Mouse (Mus musculus) forebrain, embryonic 11.5 days (tissue): ENCODE measurements around the gene Gm27021. TPM values are rescaled to one million over a fixed set of nuclear protein-coding genes. Genes with fewer than 3 reads are reported as not detected.

Source experiments
- ATAC-seq: fragments of 200-750 bp; cut with Nextera tagmentation; replicated peaks from 2 replicates; pipeline ENCODE4 v1.8.0; 2017; ENCODE audit warnings: moderate TSS enrichment; ENCODE audit not compliant: low FRiP score
- DNase-seq: peaks from one replicate; pipeline ENCODE4 v3.0.0-alpha.2; 2017; ENCODE audit warnings: low spot score
- H3K27ac ChIP-seq: fragments of 300-500 bp; sonication (generic); 2 replicates; pipeline ENCODE4 v1.5.1; 2014; ENCODE audit warnings: low read depth, low read length
- H3K27me3 ChIP-seq: fragments of 300-500 bp; sonication (generic); 2 replicates; pipeline ENCODE4 v1.6.1; 2014; ENCODE audit warnings: mild to moderate bottlenecking, low read length, mixed read lengths; ENCODE audit not compliant: control insufficient read depth, insufficient read depth
- H3K36me3 ChIP-seq: fragments of 300-500 bp; sonication (generic); 2 replicates; pipeline ENCODE4 v1.6.1; 2014; ENCODE audit warnings: mild to moderate bottlenecking, low read length, moderate library complexity, mixed read lengths; ENCODE audit not compliant: control insufficient read depth, insufficient read depth
- H3K4me1 ChIP-seq: fragments of 300-500 bp; sonication (generic); replicated peaks from 2 replicates; pipeline ENCODE4 v1.6.1; 2014; ENCODE audit warnings: low read length, mixed read lengths; ENCODE audit not compliant: control insufficient read depth, insufficient read depth
- H3K4me2 ChIP-seq: fragments of 300-500 bp; sonication (generic); 2 replicates; pipeline ENCODE4 v1.6.1; 2014; ENCODE audit warnings: low read depth, mild to moderate bottlenecking, low read length, moderate library complexity, mixed read lengths; ENCODE audit not compliant: severe bottlenecking
- H3K4me3 ChIP-seq: fragments of 300-500 bp; sonication (generic); 2 replicates; pipeline ENCODE4 v1.5.1; 2014; ENCODE audit warnings: low read depth, low read length
- H3K9ac ChIP-seq: fragments of 300-500 bp; sonication (generic); 2 replicates; pipeline ENCODE4 v1.6.1; 2014; ENCODE audit warnings: low read length
- H3K9me3 ChIP-seq: fragments of 300-500 bp; sonication (generic); 2 replicates; pipeline ENCODE4 v1.6.1; 2016; ENCODE audit warnings: low read length, mixed read lengths; ENCODE audit not compliant: control insufficient read depth
- WGBS: fragments of 180-500 bp; shearing (Covaris S2); extraction: QIAGEN DNeasy Blood & Tissue Kit; methylation state at CpG from one replicate; pipeline ENCODE4 v1.1.7; 2014; 5-methylcytosine and 5-hydroxymethylcytosine counted together
- polyA plus RNA-seq: library from polyadenylated mRNA; unstranded; fragments of >200 nt; fragmentation: Nextera tagmentation; extraction: Ambion mirVana; gene quantifications from 2 replicates; pipeline ENCODE4 v1.2.1, GENCODE M21; 2014

The Gm27021 gene
- polyA plus RNA-seq, 1 experiment from 2014 or later = 3.3 TPM

- no peak overlapping the region for H3K4me2 ChIP-seq
- WGBS = 84% methylated on average over 5 of the region's 5 CpGs
- no peak overlapping the region for H3K9ac ChIP-seq
- no peak overlapping the region for H3K27ac ChIP-seq
- H3K27me3 ChIP-seq = no peaks in the 10 kb centered on the region
- no peaks in the 10 kb centered on the region for H3K4me1 ChIP-seq
- ATAC-seq (no peak), DNase-seq (no peak)
- no peak overlapping the region for H3K4me3 ChIP-seq
- H3K9me3 ChIP-seq = no peaks in the 10 kb centered on the region
- no peaks in the 10 kb centered on the region for H3K36me3 ChIP-seq
These were observed 40.6 kb downstream of the Gm27021 start for GRCm38 (mm10) chr8:120627298-120627697.

GRCm38 (mm10) chr8:120626461-120626860 is 41.4 kb downstream of the Gm27021 start:
- no peak overlapping the region for H3K4me3 ChIP-seq
- no peaks in the 10 kb centered on the region for H3K27me3 ChIP-seq
- no peak overlapping the region for H3K27ac ChIP-seq
- no peaks in the 10 kb centered on the region for H3K36me3 ChIP-seq
- H3K9ac ChIP-seq = no peak overlapping the region
- WGBS = 66% methylated on average over 11 of the region's 11 CpGs
- no peak for ATAC-seq
- no peaks in the 10 kb centered on the region for H3K4me1 ChIP-seq
- no peak overlapping the region for H3K4me2 ChIP-seq
- H3K9me3 ChIP-seq = no peaks in the 10 kb centered on the region
- DNase-seq = no peak

GRCm38 (mm10) chr8:120623608-120624007 is 44.3 kb downstream of the Gm27021 start:
- Histone ChIP-seq H3K4me1 (peaks cover 2% of the 10 kb centered on the region; the same call in 1 of the 2 replicates), H3K9ac (no peak overlapping the region), H3K4me2 (no peak overlapping the region), H3K36me3 (no peaks in the 10 kb centered on the region), H3K27ac (no peak overlapping the region), H3K9me3 (no peaks in the 10 kb centered on the region), H3K27me3 (no peaks in the 10 kb centered on the region), H3K4me3 (no peak overlapping the region)
- ATAC-seq (no peak), DNase-seq (no peak)
- 11% methylated on average over 2 of the region's 2 CpGs for WGBS

- H3K36me3 ChIP-seq = no peaks in the 10 kb centered on the region
- peaks cover 3% of the 10 kb centered on the region; the same call in 1 of the 2 replicates for H3K4me1 ChIP-seq
- no peak overlapping the region for H3K27ac ChIP-seq
- H3K27me3 ChIP-seq = no peaks in the 10 kb centered on the region
- DNase-seq (no peak), ATAC-seq (no peak)
- 68% methylated on average over 14 of the region's 14 CpGs for WGBS
- H3K9ac ChIP-seq = no peak overlapping the region
- no peak overlapping the region for H3K4me2 ChIP-seq
- H3K4me3 ChIP-seq = no peak overlapping the region
- H3K9me3 ChIP-seq = no peaks in the 10 kb centered on the region
These were observed 45.7 kb downstream of the Gm27021 start for GRCm38 (mm10) chr8:120622161-120622560.

- no peak overlapping the region for H3K27ac ChIP-seq
- WGBS = 55% methylated on average over 7 of the region's 7 CpGs
- H3K9me3 ChIP-seq = no peaks in the 10 kb centered on the region
- H3K4me2 ChIP-seq = no peak overlapping the region
- H3K9ac ChIP-seq = no peak overlapping the region
- H3K4me3 ChIP-seq = no peak overlapping the region
- H3K27me3 ChIP-seq = no peaks in the 10 kb centered on the region
- no peaks in the 10 kb centered on the region for H3K36me3 ChIP-seq
- ATAC-seq = no peak
- peaks cover 8% of the 10 kb centered on the region; the same call in 1 of the 2 replicates for H3K4me1 ChIP-seq
- no peak for DNase-seq
These were observed 47.4 kb downstream of the Gm27021 start for GRCm38 (mm10) chr8:120620441-120620840.

- peaks cover 8% of the 10 kb centered on the region; the same call in 1 of the 2 replicates for H3K4me1 ChIP-seq
These were observed 48.4 kb downstream of the Gm27021 start for GRCm38 (mm10) chr8:120619235-120620180.

GRCm38 (mm10) chr8:120618110-120618509 is 49.8 kb downstream of the Gm27021 start:
- DNase-seq (peak; percentile 91), ATAC-seq (peak; percentile 48)
- under 1% methylated on average over 6 of the region's 6 CpGs for WGBS
- Histone ChIP-seq H3K4me2 (0 out of 2 replicates have a peak overlapping the region, but pooled peaks have one; percentile 5), H3K4me1 (peaks cover 8% of the 10 kb centered on the region; the same call in 1 of the 2 replicates), H3K27ac (no peak overlapping the region), H3K27me3 (no peaks in the 10 kb centered on the region), H3K9ac (0 out of 2 replicates have a peak overlapping the region, but pooled peaks have one; percentile 24), H3K9me3 (no peaks in the 10 kb centered on the region), H3K36me3 (no peaks in the 10 kb centered on the region), H3K4me3 (no peak overlapping the region)

More at GRCm38 (mm10) chr8:120619235-120620180, 48.4 kb downstream of the Gm27021 start:
- Histone ChIP-seq H3K36me3 (no peaks in the 10 kb centered on the region), H3K9me3 (no peaks in the 10 kb centered on the region), H3K4me2 (no peak overlapping the region), H3K9ac (no peak overlapping the region), H3K27ac (no peak overlapping the region), H3K4me3 (no peak overlapping the region), H3K27me3 (no peaks in the 10 kb centered on the region)
- DNase-seq = no peak
- no peak for ATAC-seq
- WGBS = 77% methylated on average over 11 of the region's 11 CpGs

GRCm38 (mm10) chr8:120616663-120617626 is 50.9 kb downstream of the Gm27021 start:
- Histone ChIP-seq H3K9me3 (no peaks in the 10 kb centered on the region), H3K27ac (peak overlapping the region; percentile 41), H3K36me3 (no peaks in the 10 kb centered on the region), H3K4me2 (no peak overlapping the region), H3K4me1 (peaks cover 8% of the 10 kb centered on the region; the same call in 1 of the 2 replicates), H3K4me3 (no peak overlapping the region), H3K27me3 (no peaks in the 10 kb centered on the region), H3K9ac (0 out of 2 replicates have a peak overlapping the region, but pooled peaks have one; percentile 23)
- ATAC-seq (peak; percentile 51), DNase-seq (no peak)
- WGBS = 12% methylated on average over 7 of the region's 8 CpGs
